Mouse (Mus musculus): ENCODE measurements around the gene Nol11.

DNA sequence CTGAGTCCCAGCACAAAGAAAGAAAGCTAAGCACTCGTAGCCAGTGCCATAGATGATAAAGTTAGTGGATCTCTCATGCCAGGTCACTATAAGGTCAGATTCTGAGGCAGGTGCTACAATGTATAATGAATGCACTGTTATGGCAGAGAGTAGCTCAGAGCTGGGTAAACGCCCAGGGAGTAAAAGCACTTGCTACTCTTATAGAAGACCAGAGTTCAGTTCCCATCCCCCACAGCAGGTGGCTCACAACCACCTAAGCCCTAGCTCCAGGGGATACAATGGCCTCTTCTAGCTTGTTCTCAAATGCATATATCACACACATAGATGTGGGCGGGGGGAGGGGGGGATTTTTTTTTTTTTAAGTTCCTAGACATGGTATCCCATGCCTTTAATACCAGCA lies 53.4 kb downstream of the Nol11 start:
- TF ChIP-seq CTCF (IDR thresholded peaks at IDR 0.05; ENCODE audit: low read depth, low read length) (no peak), POLR2A (IDR thresholded peaks at IDR 0.05; ENCODE audit: insufficient read depth, low read length) (no peak)

Measured in ES-Bruce4 (cell line).